Mouse (Mus musculus): ENCODE results near the gene Ints1.
"Not testable (repeated sequence)": the region's sequence is repeated elsewhere in the genome, so short reads cannot be mapped to it uniquely, and the experiment has no call there.

Gene Ints1

DNA sequence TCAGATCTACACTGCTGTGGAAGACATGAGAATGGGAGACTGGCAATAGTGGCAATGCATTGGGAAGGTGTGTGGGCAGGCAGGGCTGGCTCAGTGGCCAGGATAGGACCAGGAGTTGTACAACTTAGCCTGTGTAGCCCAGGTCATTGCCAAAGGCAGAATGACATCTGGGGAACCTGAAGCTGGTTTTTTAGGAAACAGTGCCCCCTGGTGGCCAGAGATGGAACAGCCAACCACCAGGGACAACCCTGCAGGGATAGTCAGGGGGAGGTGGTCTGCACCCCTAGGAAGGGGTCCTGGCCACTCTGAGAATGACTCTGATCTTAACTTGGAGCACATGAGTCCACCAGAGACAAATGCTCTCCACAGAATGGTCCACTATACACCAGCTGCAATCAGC, 24.9 kb downstream of the Ints1 start:
- DNase-seq, result peak; percentile 42

DNA sequence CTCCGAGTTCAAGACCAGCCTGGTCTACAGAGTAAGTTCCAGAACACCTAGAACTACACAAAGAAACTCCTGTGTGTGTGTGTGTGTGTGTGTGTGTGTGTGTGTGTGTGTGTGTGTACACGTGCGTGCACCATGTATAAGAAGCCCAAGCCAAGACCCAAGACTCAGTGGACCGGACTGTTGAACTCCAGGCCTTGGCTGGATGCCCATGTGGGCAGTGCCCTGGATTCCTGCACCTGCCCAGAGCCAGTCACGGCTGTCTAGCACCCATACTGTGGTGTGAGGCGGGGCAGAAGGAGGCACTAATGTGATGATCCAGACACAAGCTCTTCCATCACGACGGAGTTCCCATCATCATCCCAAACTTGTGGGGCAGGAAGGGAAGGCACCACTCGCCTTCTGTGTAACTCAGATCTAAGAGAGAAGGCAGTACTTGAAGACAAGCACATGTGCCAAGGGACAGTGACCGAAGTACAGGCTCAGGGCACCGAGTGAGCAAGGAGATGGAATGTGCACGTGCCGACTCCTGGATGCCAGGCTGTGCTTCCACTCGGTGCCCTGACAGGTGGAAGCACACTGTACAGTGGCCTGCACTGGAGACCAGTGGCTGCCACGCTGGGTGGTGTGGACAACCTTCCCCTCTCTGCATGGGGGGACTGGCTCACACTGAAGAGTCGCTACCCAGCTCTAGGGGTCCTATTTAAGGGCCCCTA, 25.9 kb downstream of the Ints1 start:
- no peak for DNase-seq

DNA sequence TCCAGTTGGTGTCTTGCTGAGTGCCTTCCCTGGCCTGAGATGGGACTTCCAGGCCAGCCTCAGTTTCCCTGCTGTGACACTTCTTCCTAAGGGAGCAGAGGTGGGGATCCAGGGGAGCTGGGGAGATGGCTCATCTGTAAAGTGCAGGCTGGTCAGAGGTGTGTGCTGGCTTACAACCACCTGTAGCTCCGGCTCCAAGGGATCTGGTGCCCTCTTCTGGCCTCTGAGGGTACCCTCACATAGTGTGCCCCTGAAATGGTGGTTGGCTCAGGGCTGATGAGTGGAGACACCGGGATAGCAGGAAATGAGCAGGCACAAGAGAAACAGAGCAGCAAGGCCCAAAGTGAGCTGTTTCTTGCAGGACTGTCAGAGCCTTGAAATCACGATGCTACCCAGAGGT, 29.7 kb downstream of the Ints1 start:
- DNase-seq, result no peak

DNA sequence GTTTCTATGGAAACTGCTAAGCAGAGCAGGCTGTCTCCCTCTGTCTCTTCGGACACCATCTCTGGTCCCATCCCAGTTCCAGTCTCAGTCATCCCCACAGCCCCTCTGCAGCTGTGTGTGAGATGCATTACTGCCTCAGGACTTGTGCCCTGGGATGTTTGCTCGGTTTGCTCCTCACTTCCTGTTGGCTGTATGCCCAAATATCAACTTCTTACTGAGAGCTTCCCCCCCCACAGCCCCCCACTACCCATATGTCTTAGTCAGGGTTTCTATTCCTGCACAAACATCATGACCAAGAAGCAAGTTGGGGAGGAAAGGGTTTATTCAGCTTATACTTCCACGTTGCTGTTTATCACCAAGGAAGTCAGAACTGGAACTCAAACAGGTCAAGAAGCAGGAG, 32.8 kb downstream of the Ints1 start:
- DNase-seq, result not testable (repeated sequence)

DNA sequence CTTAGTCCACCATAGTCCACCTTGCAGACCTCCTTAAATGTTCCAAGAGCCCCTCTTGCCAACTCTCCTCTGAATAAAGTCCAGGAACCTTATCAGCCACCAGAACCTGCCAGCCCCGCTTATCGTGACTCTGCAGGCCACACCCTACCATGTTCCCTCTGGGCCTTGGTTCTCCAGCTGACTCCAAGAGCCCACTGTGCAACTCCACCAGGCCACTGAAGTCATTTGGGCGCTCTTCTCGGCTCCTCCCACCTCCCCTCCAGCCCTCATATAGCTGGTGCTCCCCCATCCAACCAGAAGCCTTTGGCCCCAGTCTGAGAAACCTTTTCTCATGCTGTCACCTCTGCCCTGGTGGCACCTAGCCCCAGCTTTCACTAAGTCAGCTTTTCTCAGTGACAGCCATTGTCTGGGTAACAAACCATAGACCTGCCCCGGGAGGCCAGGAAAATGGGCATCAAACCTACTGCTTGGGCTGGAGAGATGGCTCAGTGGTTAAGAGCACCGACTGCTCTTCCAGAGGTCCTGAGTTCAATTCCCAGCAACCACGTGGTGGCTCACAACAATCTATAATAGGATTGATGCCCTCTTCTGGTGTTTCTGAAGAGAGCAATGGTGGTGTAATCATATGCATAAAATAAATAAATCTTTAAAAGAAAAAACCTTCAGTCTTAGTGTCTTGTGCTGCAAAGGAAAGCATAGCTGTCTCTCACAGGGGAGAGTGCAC, 36.7 kb downstream of the Ints1 start:
- DNase-seq, result no peak

DNA sequence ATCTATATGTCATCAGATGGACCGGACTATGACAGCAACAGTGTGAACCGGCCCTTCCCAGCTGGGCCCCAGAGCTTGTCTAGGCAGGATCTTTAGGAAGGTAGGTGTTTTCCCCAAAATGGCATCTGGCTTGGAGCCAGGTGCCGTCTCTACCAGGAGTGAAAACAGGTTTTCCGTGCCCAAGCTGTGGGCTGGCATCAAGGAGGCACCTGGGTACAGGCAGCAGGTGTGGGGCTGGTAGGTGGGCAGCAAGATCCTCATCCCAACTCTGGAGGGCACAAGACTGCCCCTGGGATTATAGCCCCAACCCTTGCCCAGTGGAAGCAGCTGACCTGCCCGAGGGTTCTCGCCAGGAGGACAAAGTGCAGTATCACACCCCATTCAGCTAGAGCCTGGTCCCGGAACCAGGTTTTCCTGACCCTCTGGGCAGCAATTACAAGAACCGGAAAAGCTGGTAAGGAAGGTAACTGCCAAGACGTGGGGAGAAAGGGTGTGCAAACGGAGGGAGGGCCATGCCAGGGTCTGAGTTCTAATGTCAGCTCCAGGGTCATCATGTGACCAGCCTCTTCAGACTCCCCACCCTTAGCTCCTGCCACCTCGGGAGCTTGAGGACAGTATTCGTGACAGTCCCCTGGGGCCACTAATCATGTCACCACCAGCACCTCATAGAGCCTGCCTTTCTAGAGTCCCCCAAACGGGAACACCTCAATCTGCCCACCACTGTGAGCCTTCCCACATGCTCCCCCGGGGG, 37.5 kb downstream of the Ints1 start:
- no peak for DNase-seq

DNA sequence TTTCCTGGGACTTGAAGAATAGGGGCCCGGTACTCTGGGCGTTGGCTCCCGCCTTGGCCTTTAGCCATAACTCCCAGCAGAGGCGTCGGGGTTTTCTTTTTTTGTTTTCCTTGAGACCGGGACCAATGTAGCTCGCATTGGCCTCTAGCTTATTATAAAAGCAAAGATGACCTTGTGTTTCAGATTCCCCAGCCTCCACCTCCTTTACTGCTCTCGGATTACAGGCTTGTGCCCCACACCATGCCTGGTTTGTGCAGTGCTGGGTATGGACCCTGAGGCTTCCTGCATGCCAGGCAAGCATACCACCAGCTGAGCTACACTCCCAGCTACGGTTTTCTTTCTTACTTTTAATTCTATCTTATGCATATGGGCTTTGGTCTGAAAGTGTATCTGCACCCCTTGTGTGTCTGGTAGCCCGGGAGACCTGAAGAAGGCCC, 39.0 kb downstream of the Ints1 start:
- DNase-seq, result no peak

DNA sequence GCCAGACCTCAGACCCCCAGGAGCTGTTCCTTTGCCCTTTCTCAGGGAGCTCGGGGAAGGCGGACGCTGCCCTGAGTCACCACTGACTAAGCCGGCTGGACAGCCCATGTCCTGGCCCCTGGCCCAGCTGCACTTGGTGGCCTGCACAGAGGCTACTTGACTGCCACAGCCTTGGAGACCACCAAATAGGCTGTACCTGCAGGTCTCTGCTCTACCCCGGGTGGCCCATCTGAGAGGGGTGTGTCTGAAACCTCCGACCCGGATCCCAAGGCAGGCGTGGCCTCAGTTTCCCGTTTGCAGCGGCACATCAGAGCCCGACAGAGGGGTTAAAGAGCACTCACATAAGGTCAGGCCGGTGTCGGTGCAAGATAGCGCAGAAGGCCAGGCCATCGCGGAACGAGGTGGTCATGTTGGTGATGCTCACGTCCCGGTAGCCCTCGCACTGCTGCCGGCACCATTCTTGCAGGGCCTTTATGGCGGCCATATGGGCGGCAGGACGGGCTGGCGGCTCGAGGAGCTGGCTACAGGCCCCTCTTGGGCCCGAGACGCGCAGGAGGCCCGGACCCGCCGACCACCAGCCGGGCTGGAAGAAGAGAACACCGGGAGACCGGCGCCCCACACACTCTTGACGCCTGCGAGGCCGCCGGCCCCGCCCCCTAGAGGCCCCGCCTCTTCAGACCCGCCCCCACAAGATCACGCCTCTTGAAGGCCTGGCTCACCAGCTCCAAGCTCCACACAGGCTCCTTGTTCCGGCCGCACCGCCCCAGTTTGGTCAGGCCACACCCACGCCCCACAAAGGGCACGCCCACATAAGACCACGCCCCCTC, 39.6 kb downstream of the Ints1 start, which contains the start of gene Micall2:
Micall2 (minus strand) TSS at position 660 of the 827 bp plus-strand sequence.
- peak; percentile 78 for DNase-seq

DNA sequence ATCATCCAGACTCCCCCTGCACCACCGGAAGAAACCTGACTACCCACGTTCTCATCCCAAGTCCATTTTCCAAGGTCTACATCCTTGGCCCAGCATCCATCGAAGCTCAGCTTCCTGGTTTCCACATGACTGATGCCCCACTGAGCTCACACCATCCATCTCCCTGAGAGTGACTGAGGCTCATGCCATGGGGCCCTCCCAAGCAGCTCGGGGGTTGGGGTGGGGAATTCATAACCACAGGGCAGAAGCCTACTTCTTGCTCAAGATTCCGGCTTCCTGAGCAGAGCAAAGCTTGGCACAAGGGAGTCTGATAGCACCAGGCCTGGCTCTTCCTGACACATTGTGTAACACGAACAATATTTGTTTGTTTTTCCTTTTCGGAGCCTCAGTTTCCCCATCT, 40.7 kb downstream of the Ints1 start:
- DNase-seq, result no peak

DNA sequence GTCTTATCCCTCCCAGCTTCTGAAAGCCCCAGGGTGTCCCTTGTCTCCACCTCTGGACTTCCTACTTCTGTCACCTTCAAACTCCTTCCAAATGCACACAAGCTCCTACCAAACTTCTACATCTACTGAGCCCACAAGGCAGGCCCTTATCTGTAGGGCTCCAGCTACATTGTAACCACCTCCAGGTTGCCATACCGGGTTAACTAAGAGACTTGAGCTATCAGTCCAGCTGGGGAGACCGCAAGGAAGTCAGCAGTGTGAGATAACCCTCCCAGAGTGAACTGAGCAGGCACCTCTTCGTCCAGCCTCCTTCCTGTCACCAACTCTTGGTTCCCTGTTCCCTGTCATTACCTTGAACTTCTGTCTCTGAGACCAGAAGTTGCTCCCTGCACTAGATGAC, 41.5 kb downstream of the Ints1 start:
- DNase-seq, result no peak

DNA sequence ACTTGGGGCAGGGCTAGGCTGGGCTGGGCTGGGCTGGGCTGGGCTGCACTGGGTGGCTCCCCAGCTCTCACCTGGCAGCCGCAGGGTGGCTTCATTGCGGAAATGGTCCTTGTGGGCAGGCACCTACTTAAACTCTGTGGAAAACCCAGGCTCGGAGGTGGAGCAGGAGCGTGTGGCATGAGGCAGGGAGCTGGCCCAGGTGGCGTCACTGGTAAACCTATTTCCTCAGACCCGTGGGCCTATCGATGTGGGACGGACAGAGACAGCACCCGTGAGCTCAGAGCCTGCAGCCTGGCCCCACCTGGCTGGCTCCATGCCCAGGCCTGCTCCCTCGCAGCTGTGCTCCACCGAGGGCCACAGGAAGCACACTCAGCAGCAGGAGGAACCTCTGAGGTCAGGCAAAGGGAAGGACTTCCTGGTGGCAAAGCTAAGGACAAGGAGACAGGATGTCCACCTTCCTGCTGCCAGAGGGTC, 42.8 kb downstream of the Ints1 start:
- no peak for DNase-seq

DNA sequence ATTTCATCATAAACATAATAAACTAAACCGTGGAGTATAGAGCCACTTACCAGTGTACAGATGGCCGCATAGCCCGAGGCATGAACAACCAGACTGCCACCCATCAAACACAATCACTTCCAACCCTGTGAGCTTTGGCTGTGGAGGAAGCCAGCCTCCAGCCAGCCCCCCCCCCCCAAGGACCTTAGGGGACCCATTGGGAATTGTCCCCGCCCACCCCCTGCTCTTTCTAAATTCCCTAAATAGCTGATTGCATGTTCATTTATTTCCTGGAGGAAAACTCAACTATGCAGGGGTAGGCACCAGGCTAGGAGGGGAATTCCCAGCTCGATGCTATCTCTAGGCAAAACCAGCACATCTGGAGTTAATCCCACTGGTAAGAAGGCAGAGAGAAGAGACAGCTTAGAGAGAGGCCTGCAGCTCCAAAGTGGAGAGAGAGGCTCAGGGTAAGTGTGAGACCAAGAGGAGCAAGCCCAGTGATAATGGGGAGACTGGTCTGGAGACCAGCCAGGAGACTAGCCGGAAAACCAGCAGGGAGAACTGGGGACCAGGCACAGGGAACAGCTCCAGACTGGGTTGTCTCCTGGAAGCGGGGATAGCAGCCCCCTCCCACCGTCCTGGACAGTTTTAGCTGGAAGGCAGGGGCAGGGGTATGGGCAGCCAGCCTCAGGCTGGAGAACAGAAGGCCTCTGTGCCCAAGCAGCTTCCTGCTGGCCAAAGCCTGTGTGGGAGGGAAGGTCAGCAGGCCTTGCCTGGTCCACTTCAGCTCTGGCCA, 44.6 kb downstream of the Ints1 start:
- peak; percentile 23 for DNase-seq

DNA sequence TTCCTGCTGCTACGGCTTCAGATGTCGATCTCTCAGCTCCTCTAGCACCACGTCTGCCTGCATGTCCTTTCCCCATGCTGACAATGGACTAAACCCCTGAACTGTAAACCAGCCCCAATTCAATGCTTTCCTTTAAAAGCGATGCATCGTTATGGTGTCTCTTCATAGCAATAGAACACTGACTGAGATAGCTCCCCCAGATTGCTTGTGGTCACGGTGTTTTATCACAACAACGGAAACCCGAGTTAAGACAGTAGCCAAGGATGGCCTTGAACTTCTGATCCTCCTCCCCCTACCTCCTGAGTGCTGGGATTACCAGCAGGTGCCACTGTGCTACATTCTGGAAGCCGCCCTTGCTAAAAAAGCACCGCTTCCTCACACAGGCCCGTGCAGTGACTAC, 48.2 kb downstream of the Ints1 start:
- no peak for DNase-seq

DNA sequence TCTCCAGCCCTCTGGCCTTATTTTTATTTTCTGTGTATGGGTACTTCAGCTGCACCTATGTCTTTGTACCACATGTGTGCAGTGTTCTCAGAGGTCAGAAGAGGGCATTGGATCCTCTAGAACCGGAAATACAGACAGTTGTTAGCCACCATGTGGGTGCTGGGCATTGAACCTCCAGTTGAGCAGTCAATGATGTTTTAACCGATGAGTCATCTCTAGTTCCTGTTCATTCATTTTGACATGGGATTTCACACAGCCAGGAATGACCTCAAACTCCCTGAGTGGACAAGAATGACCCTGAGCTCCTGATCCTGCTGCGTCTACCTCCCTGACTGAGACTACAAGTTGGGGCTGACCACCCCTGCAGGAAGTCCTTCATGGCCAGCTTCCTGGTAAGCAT, 49.3 kb downstream of the Ints1 start:
- DNase-seq, result no peak

DNA sequence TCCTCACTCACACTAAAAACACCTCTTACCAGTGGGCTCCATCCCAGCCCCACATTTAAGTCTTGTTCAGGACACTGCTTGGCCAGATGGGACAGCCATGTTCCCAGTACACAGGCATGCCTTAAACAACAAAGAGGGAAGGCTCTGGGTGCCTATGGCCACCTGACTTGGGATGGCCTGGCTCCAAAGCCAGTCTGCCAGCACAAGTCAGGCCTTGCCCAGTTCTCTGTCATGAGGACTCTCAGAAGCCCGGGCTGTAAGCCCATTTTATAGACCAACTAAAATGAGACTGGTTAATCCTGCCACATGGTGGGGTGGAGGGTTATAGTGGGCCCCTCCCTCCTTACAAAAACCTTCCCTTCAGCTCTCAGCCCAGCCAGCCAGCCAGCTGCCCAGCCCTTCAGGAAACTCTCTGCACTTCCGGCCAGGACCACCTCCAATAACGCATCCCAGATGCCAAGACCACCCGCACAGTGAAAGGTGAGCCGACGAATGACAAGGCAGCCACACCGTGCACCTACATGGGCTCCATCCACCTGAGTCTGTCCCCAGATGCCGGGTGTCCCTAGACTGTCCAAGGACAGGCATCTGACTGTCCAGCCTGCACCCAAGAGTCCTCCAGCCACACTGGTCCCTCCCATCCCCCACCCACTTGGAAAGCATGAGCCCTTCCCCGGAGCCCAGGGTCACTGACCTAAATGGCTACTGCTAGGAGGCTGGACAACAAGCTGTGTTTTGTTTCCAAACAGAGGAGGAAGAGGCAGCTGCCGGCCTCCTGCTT, 50.9 kb downstream of the Ints1 start:
- DNase-seq, result no peak

DNA sequence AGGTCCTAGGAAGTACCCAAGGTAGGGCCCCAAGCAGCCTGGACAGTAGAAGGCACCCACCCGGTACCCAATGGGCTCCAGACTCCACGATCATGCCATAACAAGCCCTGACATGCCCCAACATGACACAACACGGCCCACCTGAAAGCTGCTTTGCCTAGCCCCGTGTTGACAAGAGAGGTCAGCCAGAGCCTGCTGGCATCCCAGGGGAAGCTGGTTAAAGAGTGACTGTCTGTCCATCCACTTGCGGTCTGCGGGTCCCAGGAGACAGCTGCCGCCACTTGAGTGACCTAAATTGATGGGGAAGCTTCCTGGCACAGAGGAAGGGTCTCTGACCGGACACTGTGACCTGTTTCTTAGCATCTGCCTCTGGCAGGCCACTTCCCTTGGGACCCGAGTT, 52.4 kb downstream of the Ints1 start:
- no peak for DNase-seq

DNA sequence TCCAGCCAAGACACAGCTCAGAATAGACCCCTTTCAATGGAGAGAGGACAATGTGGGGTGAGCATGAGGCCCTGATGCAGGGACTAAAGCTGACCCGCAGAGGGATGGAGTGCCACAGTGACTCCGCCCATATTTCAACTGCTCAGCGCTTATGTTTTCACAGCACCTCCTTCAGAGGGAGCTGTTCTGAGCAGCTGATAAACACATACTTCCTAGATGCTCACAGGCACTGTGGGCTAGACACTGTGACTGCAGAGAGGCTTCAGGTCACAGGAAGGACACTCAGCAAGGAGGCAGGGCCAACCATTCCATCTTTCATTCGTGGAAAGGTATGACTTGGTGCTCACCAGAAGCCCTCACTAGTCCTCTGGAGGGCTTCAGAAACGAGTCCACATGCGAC, 52.8 kb downstream of the Ints1 start:
- no peak for DNase-seq

DNA sequence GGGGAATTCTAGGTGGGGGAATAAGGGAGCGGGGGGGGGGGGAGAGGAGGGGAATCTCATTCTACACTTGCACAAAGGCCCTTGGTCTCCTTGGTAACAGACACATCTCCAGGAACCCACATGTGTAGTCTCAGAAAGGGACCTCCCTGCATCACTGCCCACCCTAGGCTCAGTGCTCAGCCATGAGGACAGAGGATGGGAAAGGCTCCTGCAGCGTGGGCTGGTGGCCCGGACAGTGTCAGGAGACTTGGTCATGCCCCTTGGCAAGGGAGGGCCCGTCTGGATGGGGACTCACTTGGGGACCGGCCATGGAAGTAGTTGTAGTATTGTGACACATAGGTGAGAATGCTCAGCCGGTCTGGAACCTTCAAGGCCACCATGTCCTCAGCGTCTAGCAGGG, 56.5 kb downstream of the Ints1 start:
- no peak for DNase-seq

DNA sequence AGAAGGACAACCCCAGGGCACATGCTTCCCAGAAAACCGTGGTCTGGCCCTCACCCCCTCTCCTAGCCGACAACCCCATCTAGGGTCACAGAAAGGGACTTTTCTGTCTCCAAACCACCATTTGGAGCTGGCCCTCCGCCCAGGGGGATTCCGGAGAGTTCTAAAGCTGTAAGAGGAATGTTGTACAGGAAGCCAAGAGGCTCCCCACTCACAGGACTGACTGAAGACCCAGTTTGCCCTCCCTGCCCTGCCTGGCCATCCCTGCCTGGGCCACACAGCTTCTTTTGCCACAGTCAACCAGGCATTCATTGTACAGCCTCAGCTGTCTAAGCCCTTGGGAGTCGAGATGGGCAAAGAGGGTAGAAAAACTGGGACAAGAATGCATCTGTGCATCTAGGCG, 56.9 kb downstream of the Ints1 start:
- no peak for DNase-seq

DNA sequence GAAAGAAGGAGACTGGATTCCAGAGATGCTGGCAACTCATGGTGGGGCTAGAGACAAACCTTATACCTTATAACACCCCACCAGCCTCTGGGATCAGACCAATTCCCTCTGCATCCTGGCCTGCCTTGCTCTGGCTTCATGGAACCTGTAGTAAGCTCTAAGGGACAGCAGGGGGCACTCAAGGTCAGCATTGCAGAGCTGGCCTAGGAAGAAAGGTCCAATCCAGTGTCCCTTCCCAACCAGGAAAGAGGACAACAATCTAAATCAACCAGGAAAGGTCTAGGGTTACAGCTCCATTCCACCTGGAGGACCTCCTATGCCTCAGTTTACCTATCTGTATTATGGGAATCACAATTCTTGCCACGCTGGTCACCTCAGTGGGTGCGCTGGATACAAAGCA, 57.8 kb downstream of the Ints1 start:
- peak; percentile 31 for DNase-seq

DNA sequence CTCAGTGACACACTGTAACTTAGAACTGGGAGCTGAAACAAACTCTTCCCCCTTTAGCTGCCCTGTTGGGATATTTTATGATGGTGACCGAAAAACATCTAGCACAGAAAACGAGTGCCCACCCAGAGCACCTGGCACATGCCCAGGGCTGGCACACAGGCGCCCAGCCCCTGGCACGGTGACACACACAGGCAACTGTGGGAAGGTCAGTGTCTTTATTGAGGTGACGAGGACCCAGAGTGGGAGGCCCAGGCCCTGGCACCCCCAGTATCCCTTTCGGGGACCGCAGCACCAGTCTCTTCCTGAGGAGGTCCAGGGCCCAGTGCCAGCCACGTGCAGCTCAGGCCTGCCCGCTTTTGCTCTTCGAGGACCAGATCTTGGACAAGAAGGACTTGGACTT, 69.0 kb downstream of the Ints1 start:
- DNase-seq, result no peak
